Mouse (Mus musculus): ENCODE measurements around the gene Cbx4. TPM values are rescaled to one million over a fixed set of nuclear protein-coding genes. Genes with fewer than 3 reads are reported as not detected.

Gene Cbx4
- polyA plus RNA-seq, 1 experiment from 2014 or later, result 16.8 TPM

DNA sequence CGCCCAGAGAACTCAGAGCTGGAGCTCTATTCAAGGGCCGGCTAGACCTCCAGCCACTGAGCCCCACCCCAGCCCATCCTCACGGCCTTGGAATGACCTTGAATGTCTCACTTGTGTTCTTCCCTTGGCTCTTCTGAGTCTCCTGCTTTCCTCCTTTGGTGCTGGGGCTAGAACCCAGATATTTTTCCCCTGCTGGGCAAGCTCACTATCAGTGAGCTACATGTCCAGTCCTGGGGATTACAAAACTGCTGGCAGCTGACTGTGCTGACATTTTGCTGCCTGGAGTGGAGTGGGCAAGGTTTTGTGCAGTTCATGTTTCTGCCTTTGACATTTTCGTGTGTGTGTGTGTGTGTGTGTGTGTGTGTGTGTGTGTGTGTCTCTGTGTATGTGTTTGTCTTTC, 31.0 kb upstream of the Cbx4 start:
- Histone ChIP-seq H3K9ac (no peak overlapping the region), H3K4me1 (replicated peaks; ENCODE audit: control insufficient read depth, insufficient read depth, low read length) (peaks cover 11% of the 10 kb centered on the region), H3K27ac (no peak overlapping the region), H3K27me3 (ENCODE audit: control insufficient read depth, insufficient read depth, low read length) (no peaks in the 10 kb centered on the region), H3K36me3 (replicated peaks; ENCODE audit: control insufficient read depth, insufficient read depth) (no peaks in the 10 kb centered on the region), H3K4me2 (replicated peaks) (no peak overlapping the region), H3K4me3 (replicated peaks; ENCODE audit: low read length) (no peak overlapping the region), H3K9me3 (ENCODE audit: control insufficient read depth, low read length) (no peaks in the 10 kb centered on the region)
- WGBS, result 85% methylated on average over 4 of the region's 4 CpGs
- ATAC-seq (ENCODE audit: low FRiP score) (no peak), DNase-seq (ENCODE audit: low spot score) (no peak)

DNA sequence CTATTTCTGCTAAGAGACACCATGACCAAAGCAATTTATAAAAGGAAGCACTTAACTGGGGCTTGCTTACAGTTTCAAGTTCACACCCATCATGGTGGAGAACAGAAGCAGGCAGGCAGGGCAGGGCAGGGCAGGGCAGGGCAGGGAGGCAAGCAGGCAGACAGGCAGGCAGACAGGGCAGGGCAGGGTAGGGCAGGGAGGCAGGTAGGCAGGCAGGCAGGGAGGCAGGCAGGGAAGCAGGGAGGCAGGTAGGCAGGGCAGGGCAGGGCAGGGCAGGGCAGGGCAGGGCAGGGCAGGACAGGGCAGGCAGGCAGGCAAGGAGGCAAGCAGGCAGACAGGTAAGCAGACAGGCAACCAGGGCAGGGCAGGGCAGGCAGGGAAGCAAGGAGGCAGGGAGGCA, 26.7 kb upstream of the Cbx4 start:
- H3K9me3 ChIP-seq (ENCODE audit: control insufficient read depth, low read length), result no peaks in the 10 kb centered on the region
- H3K4me1 ChIP-seq (replicated peaks; ENCODE audit: control insufficient read depth, insufficient read depth, low read length), result no peaks in the 10 kb centered on the region
- no peak overlapping the region for H3K4me2 ChIP-seq (replicated peaks)
- H3K27me3 ChIP-seq (ENCODE audit: control insufficient read depth, insufficient read depth, low read length), result no peaks in the 10 kb centered on the region
- no peak overlapping the region for H3K9ac ChIP-seq
- DNase-seq (ENCODE audit: low spot score) (no peak), ATAC-seq (ENCODE audit: low FRiP score) (no peak)
- no peaks in the 10 kb centered on the region for H3K36me3 ChIP-seq (replicated peaks; ENCODE audit: control insufficient read depth, insufficient read depth)
- no peak overlapping the region for H3K4me3 ChIP-seq (replicated peaks; ENCODE audit: low read length)
- H3K27ac ChIP-seq, result no peak overlapping the region

DNA sequence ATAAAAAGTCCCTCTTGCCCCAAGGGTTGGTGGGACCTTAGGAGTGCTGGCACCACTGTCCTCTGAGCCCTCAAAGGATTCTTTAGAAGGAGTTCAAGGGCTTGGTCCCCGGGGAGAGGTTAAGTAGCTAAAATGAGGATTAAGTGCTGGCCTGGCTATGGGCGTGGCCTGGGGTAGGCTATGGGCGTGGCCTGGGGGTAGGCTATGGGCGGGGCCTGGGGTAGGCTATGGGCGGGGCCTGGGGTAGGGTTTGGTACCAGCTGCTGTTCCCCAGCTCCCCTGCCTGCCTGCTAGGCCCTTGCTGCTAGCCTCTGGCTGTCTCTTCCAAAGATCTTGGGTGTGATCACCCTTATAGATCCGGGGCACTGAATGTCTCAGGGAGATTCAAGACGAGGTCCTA, 25.3 kb upstream of the Cbx4 start:
- Histone ChIP-seq H3K4me1 (replicated peaks; ENCODE audit: control insufficient read depth, insufficient read depth, low read length) (no peaks in the 10 kb centered on the region), H3K9ac (no peak overlapping the region), H3K9me3 (ENCODE audit: control insufficient read depth, low read length) (no peaks in the 10 kb centered on the region), H3K4me2 (replicated peaks) (no peak overlapping the region), H3K27me3 (ENCODE audit: control insufficient read depth, insufficient read depth, low read length) (no peaks in the 10 kb centered on the region), H3K36me3 (replicated peaks; ENCODE audit: control insufficient read depth, insufficient read depth) (no peaks in the 10 kb centered on the region), H3K27ac (no peak overlapping the region), H3K4me3 (replicated peaks; ENCODE audit: low read length) (no peak overlapping the region)
- WGBS, result 19% methylated on average over 7 of the region's 7 CpGs
- ATAC-seq (ENCODE audit: low FRiP score) (no peak), DNase-seq (ENCODE audit: low spot score) (no peak)

DNA sequence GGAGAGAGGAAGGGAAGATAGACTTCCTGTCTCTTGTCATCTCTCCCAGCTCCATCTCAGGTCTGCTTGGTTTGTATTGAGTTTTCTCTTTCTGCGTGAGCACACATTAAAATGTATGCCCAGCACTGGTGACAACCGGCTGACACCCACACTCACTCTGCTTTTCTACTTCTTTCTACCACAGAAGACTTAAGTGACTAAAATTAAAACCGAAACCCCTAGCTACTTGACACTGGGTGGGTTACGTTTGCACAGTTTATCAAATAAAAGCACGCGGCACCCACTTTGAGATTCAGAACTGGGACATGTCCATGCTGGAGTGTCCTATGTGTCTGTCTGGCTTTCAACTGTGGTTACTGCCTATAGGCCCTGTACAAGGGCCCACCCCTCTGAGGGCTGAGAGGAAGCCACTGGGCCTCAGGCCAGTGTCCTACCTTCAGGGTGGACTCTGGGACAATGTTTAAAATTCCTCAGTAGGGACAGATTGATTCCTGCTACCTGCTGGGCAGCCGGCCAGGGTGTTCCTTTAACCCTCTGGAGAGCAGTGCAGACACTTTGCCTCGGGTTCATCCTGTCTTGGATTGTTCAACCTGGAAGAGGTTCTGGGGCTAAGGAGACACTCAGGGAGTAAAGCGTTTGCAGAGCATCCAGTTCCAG, 23.5 kb upstream of the Cbx4 start:
- H3K9me3 ChIP-seq (ENCODE audit: control insufficient read depth, low read length), result no peaks in the 10 kb centered on the region
- no peaks in the 10 kb centered on the region for H3K27me3 ChIP-seq (ENCODE audit: control insufficient read depth, insufficient read depth, low read length)
- H3K9ac ChIP-seq, result no peak overlapping the region
- H3K36me3 ChIP-seq (replicated peaks; ENCODE audit: control insufficient read depth, insufficient read depth), result no peaks in the 10 kb centered on the region
- no peak for ATAC-seq (ENCODE audit: low FRiP score)
- H3K4me2 ChIP-seq (replicated peaks), result no peak overlapping the region
- H3K4me3 ChIP-seq (replicated peaks; ENCODE audit: low read length), result no peak overlapping the region
- WGBS, result 81% methylated on average over 9 of the region's 9 CpGs
- H3K4me1 ChIP-seq (replicated peaks; ENCODE audit: control insufficient read depth, insufficient read depth, low read length), result peaks cover 6% of the 10 kb centered on the region; the same call in 1 of the 2 replicates
- DNase-seq (ENCODE audit: low spot score), result no peak
- no peak overlapping the region for H3K27ac ChIP-seq

- H3K27me3 ChIP-seq (ENCODE audit: control insufficient read depth, insufficient read depth, low read length), result no peaks in the 10 kb centered on the region
- no peak for ATAC-seq (ENCODE audit: low FRiP score)
These were observed 22.7 kb upstream of the Cbx4 start for GRCm38 (mm10) chr11:119108573-119109263.

GRCm38 (mm10) chr11:119106289-119106688, 20.3 kb upstream of the Cbx4 start:
- Histone ChIP-seq H3K36me3 (replicated peaks; ENCODE audit: control insufficient read depth, insufficient read depth) (no peaks in the 10 kb centered on the region), H3K9ac (no peak overlapping the region), H3K4me2 (replicated peaks) (no peak overlapping the region), H3K27me3 (ENCODE audit: control insufficient read depth, insufficient read depth, low read length) (no peaks in the 10 kb centered on the region), H3K9me3 (ENCODE audit: control insufficient read depth, low read length) (no peaks in the 10 kb centered on the region), H3K27ac (no peak overlapping the region), H3K4me3 (replicated peaks; ENCODE audit: low read length) (no peak overlapping the region), H3K4me1 (replicated peaks; ENCODE audit: control insufficient read depth, insufficient read depth, low read length) (peaks cover 6% of the 10 kb centered on the region; the same call in 1 of the 2 replicates)
- DNase-seq (ENCODE audit: low spot score) (no peak), ATAC-seq (ENCODE audit: low FRiP score) (no peak)
- WGBS, result 59% methylated on average over 6 of the region's 6 CpGs

More at GRCm38 (mm10) chr11:119108573-119109263, 22.7 kb upstream of the Cbx4 start:
- WGBS, result 81% methylated on average over 10 of the region's 10 CpGs
- Histone ChIP-seq H3K9me3 (ENCODE audit: control insufficient read depth, low read length) (no peaks in the 10 kb centered on the region), H3K27ac (no peak overlapping the region), H3K4me3 (replicated peaks; ENCODE audit: low read length) (no peak overlapping the region), H3K4me2 (replicated peaks) (no peak overlapping the region), H3K9ac (no peak overlapping the region), H3K4me1 (replicated peaks; ENCODE audit: control insufficient read depth, insufficient read depth, low read length) (peaks cover 6% of the 10 kb centered on the region; the same call in 1 of the 2 replicates), H3K36me3 (replicated peaks; ENCODE audit: control insufficient read depth, insufficient read depth) (no peaks in the 10 kb centered on the region)
- DNase-seq (ENCODE audit: low spot score), result no peak

DNA sequence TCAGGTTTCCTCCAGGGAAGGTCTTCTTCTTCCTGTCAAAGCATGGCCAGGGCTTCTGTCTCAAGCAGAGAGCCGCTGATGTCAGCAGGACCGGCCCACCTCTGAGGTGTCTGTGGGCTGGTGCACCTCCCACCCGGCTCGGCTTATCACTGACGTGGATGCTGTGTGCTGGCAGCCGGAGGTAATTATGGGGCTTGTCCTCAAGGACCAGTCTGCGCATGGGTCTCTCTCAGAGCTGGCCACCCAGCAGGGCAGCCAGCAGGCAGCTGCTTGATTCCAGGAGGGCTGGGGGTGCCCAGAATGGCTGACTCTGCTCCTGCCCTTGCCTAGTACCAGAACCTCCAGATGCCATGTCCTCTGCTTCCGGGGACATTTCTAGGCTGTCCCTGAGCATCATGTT, 19.7 kb upstream of the Cbx4 start:
- no peak for ATAC-seq (ENCODE audit: low FRiP score)
- H3K27ac ChIP-seq, result no peak overlapping the region
- H3K36me3 ChIP-seq (replicated peaks; ENCODE audit: control insufficient read depth, insufficient read depth), result no peaks in the 10 kb centered on the region
- H3K4me2 ChIP-seq (replicated peaks), result no peak overlapping the region
- no peak overlapping the region for H3K9ac ChIP-seq
- DNase-seq (ENCODE audit: low spot score), result no peak
- WGBS, result 58% methylated on average over 8 of the region's 8 CpGs
- no peaks in the 10 kb centered on the region for H3K27me3 ChIP-seq (ENCODE audit: control insufficient read depth, insufficient read depth, low read length)
- H3K9me3 ChIP-seq (ENCODE audit: control insufficient read depth, low read length), result no peaks in the 10 kb centered on the region
- peaks cover 6% of the 10 kb centered on the region; the same call in 1 of the 2 replicates for H3K4me1 ChIP-seq (replicated peaks; ENCODE audit: control insufficient read depth, insufficient read depth, low read length)
- H3K4me3 ChIP-seq (replicated peaks; ENCODE audit: low read length), result no peak overlapping the region

DNA sequence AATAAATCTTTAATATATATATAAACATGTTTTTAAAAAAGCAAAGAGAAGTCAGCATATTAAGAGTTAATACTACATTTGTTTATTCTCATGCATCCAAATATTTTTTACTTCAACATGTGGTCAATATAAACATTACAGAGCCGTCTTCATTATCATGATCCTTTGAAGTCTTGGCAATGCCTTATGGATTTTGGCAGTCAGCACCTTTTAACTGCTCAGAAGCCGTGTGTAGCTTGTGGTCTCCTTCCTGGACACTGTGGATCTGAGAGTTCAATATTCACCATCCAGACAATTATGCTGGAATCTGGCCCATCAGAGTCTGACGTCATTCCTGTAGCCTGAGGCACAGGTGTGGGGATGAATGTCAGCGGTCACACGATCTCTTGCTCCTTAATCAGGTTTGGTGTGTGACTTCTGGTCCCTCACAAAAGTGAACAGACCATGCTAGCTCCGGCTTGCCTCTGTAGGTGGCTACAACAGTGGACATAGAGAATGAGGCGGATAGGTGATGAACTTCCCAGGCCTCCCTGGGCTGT, 19.1 kb upstream of the Cbx4 start:
- no peak overlapping the region for H3K4me2 ChIP-seq (replicated peaks)
- no peaks in the 10 kb centered on the region for H3K36me3 ChIP-seq (replicated peaks; ENCODE audit: control insufficient read depth, insufficient read depth)
- no peak overlapping the region for H3K9ac ChIP-seq
- H3K4me1 ChIP-seq (replicated peaks; ENCODE audit: control insufficient read depth, insufficient read depth, low read length), result peaks cover 6% of the 10 kb centered on the region; the same call in 1 of the 2 replicates
- H3K4me3 ChIP-seq (replicated peaks; ENCODE audit: low read length), result no peak overlapping the region
- ATAC-seq (ENCODE audit: low FRiP score) (no peak), DNase-seq (ENCODE audit: low spot score) (no peak)
- 74% methylated on average over 7 of the region's 7 CpGs for WGBS
- no peaks in the 10 kb centered on the region for H3K9me3 ChIP-seq (ENCODE audit: control insufficient read depth, low read length)
- no peak overlapping the region for H3K27ac ChIP-seq
- no peaks in the 10 kb centered on the region for H3K27me3 ChIP-seq (ENCODE audit: control insufficient read depth, insufficient read depth, low read length)

- Histone ChIP-seq H3K4me3 (replicated peaks; ENCODE audit: low read length) (no peak overlapping the region), H3K4me1 (replicated peaks; ENCODE audit: control insufficient read depth, insufficient read depth, low read length) (peaks cover 6% of the 10 kb centered on the region; the same call in 1 of the 2 replicates), H3K27me3 (ENCODE audit: control insufficient read depth, insufficient read depth, low read length) (no peaks in the 10 kb centered on the region), H3K9ac (no peak overlapping the region), H3K36me3 (replicated peaks; ENCODE audit: control insufficient read depth, insufficient read depth) (no peaks in the 10 kb centered on the region), H3K4me2 (replicated peaks) (no peak overlapping the region), H3K27ac (no peak overlapping the region), H3K9me3 (ENCODE audit: control insufficient read depth, low read length) (no peaks in the 10 kb centered on the region)
- DNase-seq (ENCODE audit: low spot score) (no peak), ATAC-seq (ENCODE audit: low FRiP score) (no peak)
- WGBS, result 94% methylated on average over 3 of the region's 3 CpGs
These were observed 18.0 kb upstream of the Cbx4 start for GRCm38 (mm10) chr11:119103991-119104390.
